Comparison of ENCODE assay signal across 7 mouse cellular contexts in genomic region chr4:155066834-155067522, GRCm38 (mm10). TPM values are rescaled to one million over a fixed set of nuclear protein-coding genes. Genes with fewer than 3 reads are reported as not detected.
DNase-seq lines count a peak whose midpoint lies in the region; ATAC-seq lines count a peak whose summit lies in the region.

TSS of gene Pex10 (plus strand) at chr4:155067016.

- peak within 1 kb of the TSS; percentile 65 for H3K4me3 ChIP-seq in embryonic facial prominence, embryonic 11.5 days (ENCODE audit: low read depth, low read length)
- H3K4me3 ChIP-seq in limb, embryonic 10.5 days, result peak within 1 kb of the TSS; percentile 76
- peak within 1 kb of the TSS; percentile 67 for H3K4me3 ChIP-seq in midbrain, embryonic 13.5 days (replicated peaks)

- 1% methylated on average over 48 of the region's 48 CpGs for WGBS in embryonic facial prominence, embryonic 11.5 days
- WGBS in limb, embryonic 10.5 days, result under 1% methylated on average over 48 of the region's 48 CpGs
- WGBS in midbrain, embryonic 13.5 days, result 1% methylated on average over 48 of the region's 48 CpGs

- no peaks in the 10 kb centered on the region for H3K9me3 ChIP-seq in embryonic facial prominence, embryonic 11.5 days (replicated peaks; ENCODE audit: control insufficient read depth, low read length)
- H3K9me3 ChIP-seq in limb, embryonic 10.5 days (replicated peaks), result no peaks in the 10 kb centered on the region
- no peaks in the 10 kb centered on the region for H3K9me3 ChIP-seq in midbrain, embryonic 13.5 days

- peak; percentile 78 for ATAC-seq in embryonic facial prominence, embryonic 11.5 days (replicated peaks; ENCODE audit: insufficient number of reproducible peaks, low FRiP score, low TSS enrichment, low read depth)
- ATAC-seq in granulocyte monocyte progenitor cell, adult 5-6 weeks (replicated peaks; ENCODE audit: poor library complexity, severe bottlenecking), result peak; percentile 85
- peak; percentile 87 for ATAC-seq in midbrain, embryonic 13.5 days

- H3K4me2 ChIP-seq in embryonic facial prominence, embryonic 11.5 days (ENCODE audit: low read depth, low read length), result peak within 1 kb of the TSS; percentile 58
- H3K4me2 ChIP-seq in midbrain, embryonic 13.5 days (replicated peaks), result peak within 1 kb of the TSS; percentile 81

- H3K9ac ChIP-seq in embryonic facial prominence, embryonic 11.5 days (replicated peaks; ENCODE audit: low read length), result peak within 1 kb of the TSS; percentile 77
- H3K9ac ChIP-seq in midbrain, embryonic 13.5 days (replicated peaks), result peak within 1 kb of the TSS; percentile 78

- H3K4me1 ChIP-seq in embryonic facial prominence, embryonic 11.5 days (ENCODE audit: control insufficient read depth, insufficient read depth, low read length), result peaks cover 3% of the 10 kb centered on the region; the same call in 1 of the 2 replicates
- H3K4me1 ChIP-seq in limb, embryonic 10.5 days, result peaks cover 25% of the 10 kb centered on the region
- H3K4me1 ChIP-seq in midbrain, embryonic 13.5 days (replicated peaks), result peaks cover 23% of the 10 kb centered on the region

- H3K36me3 ChIP-seq in embryonic facial prominence, embryonic 11.5 days (replicated peaks; ENCODE audit: control insufficient read depth, insufficient read depth, low read depth, low read length), result peaks cover 7% of the 10 kb centered on the region
- peaks cover 41% of the 10 kb centered on the region for H3K36me3 ChIP-seq in limb, embryonic 10.5 days
- peaks cover 36% of the 10 kb centered on the region for H3K36me3 ChIP-seq in midbrain, embryonic 13.5 days

- H3K27me3 ChIP-seq in embryonic facial prominence, embryonic 11.5 days (ENCODE audit: control insufficient read depth, insufficient read depth, low read length), result no peaks in the 10 kb centered on the region
- H3K27me3 ChIP-seq in limb, embryonic 10.5 days (ENCODE audit: low read depth, poor library complexity, severe bottlenecking), result no peaks in the 10 kb centered on the region
- no peaks in the 10 kb centered on the region for H3K27me3 ChIP-seq in midbrain, embryonic 13.5 days

- peak; percentile 99 for DNase-seq in adrenal gland, postnatal 14 days
- peak; percentile 99 for DNase-seq in embryonic facial prominence, embryonic 11.5 days (ENCODE audit: low spot score)
- DNase-seq in kidney, adult 11 months, result peak; percentile 95
- DNase-seq in limb, embryonic 10.5 days (ENCODE audit: low spot score), result peak; percentile 99
- DNase-seq in spleen, adult 12 weeks (ENCODE audit: low spot score), result peak; percentile 100

- 0 out of 2 replicates have a peak within 1 kb of the TSS, but pooled peaks have one; percentile 1 for H3K27ac ChIP-seq in embryonic facial prominence, embryonic 11.5 days (replicated peaks; ENCODE audit: low read depth, low read length)
- peak within 1 kb of the TSS; percentile 85 for H3K27ac ChIP-seq in limb, embryonic 10.5 days
- H3K27ac ChIP-seq in midbrain, embryonic 13.5 days, result peak within 1 kb of the TSS; percentile 76

RNA-seq across cellular contexts. Expression of gene Pex10, which starts in this region (rescaled TPM):
- total RNA-seq in adrenal gland, postnatal 14 days (2021), result 23.7 and 24.2 TPM in 2 replicates
- 7.3 and 7.4 TPM in 2 replicates for polyA plus RNA-seq in embryonic facial prominence, embryonic 11.5 days (2014; fragmentation: Nextera tagmentation; extraction: Ambion mirVana)
- total RNA-seq in granulocyte monocyte progenitor cell, adult 5-6 weeks (2014; fragmentation: Nextera tagmentation), result 10.5 and 11.0 TPM in 2 replicates
- 13.4 and 18.6 TPM in 2 replicates for total RNA-seq in granulocyte monocyte progenitor cell, adult 5-6 weeks (2017)
- polyA plus RNA-seq in limb, embryonic 10.5 days (2016; fragmentation: Nextera tagmentation; extraction: Ambion mirVana), result 23.8 and 26.0 TPM in 2 replicates
- 19.6 and 21.8 TPM in 2 replicates for polyA plus RNA-seq in midbrain, embryonic 13.5 days (2015; fragmentation: Nextera tagmentation; extraction: Ambion mirVana)

Comparison
In these comparisons a context has a peak if more than half of its experiments do, and no peak if none do; other contexts are left out.
1. Peak in every context shown above with its lines: DNase-seq, ATAC-seq, H3K4me3 ChIP-seq and H3K27ac ChIP-seq.
2. H3K27ac ChIP-seq: peak in every context shown above with its lines; median percentile 85 in limb, embryonic 10.5 days; 76 in midbrain, embryonic 13.5 days; 1 in embryonic facial prominence, embryonic 11.5 days.